Mouse (Mus musculus): ENCODE measurements around the gene B4galt2. TPM values are rescaled to one million over a fixed set of nuclear protein-coding genes. Genes with fewer than 3 reads are reported as not detected.

The B4galt2 gene
- polyA plus RNA-seq, 1 experiment from 2014 or later, result 18.2 TPM

DNA sequence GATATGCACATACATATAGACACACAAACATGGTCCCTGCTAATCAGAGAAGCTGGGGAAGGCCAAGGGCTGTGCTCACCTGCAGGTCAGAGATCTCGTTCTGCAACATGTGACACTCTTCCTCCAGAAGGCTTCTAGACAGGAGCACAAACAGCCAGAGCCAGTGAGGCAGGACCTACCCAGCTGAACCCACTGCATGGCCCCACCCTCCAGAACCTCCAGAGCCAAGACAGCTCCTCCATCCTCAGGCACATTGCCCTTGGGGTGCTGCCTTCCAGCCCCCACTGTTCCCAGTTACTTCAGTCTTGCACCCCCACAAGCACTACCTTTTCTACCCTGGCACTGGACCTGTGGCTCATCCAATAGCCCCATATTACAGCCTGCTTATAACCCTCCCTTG, 12.8 kb downstream of the B4galt2 start:
- Histone ChIP-seq H3K9me3 (ENCODE audit: control insufficient read depth, low read length) (no peaks in the 10 kb centered on the region), H3K27ac (replicated peaks in 1 of 2; ENCODE audit: control insufficient read depth in 1 of 2, insufficient read depth in 1 of 2, low read depth in 2 of 2, low read length in 2 of 2) (no peak overlapping the region), H3K27me3 (ENCODE audit: control insufficient read depth, insufficient read depth, low read length) (peaks cover 14% of the 10 kb centered on the region; the same call in 1 of the 2 replicates), H3K4me1 (ENCODE audit: control insufficient read depth in 2 of 2, insufficient read depth in 2 of 2, low read length in 2 of 2) (peaks cover 15 to 20% of the 10 kb centered on the region in 2 experiments), H3K36me3 (ENCODE audit: control insufficient read depth, insufficient read depth, low read length) (peaks cover 7% of the 10 kb centered on the region), H3K4me2 (ENCODE audit: low read length) (no peak overlapping the region), H3K9ac (ENCODE audit: low read length) (no peak overlapping the region), H3K4me3 (ENCODE audit: control insufficient read depth in 1 of 2, insufficient read depth in 1 of 2, low read depth in 1 of 2, low read length in 2 of 2) (no peak overlapping the region)
- ATAC-seq (ENCODE audit: insufficient number of reproducible peaks, insufficient read depth, low FRiP score, low read depth), result no peak
- WGBS, result 45% methylated on average over 1 of the region's 1 CpGs

- peaks cover 15 to 20% of the 10 kb centered on the region in 2 experiments for H3K4me1 ChIP-seq (ENCODE audit: control insufficient read depth in 2 of 2, insufficient read depth in 2 of 2, low read length in 2 of 2)
- no peak overlapping the region for H3K4me2 ChIP-seq (ENCODE audit: low read length)
- H3K4me3 ChIP-seq (ENCODE audit: control insufficient read depth in 1 of 2, insufficient read depth in 1 of 2, low read depth in 1 of 2, low read length in 2 of 2), result no peak overlapping the region
- WGBS, result 75% methylated on average over 9 of the region's 9 CpGs
- no peak overlapping the region for H3K27ac ChIP-seq (replicated peaks in 1 of 2; ENCODE audit: control insufficient read depth in 1 of 2, insufficient read depth in 1 of 2, low read depth in 2 of 2, low read length in 2 of 2)
- H3K9ac ChIP-seq (ENCODE audit: low read length), result no peak overlapping the region
- peaks cover 14% of the 10 kb centered on the region; the same call in 1 of the 2 replicates for H3K27me3 ChIP-seq (ENCODE audit: control insufficient read depth, insufficient read depth, low read length)
- no peak for ATAC-seq (ENCODE audit: insufficient number of reproducible peaks, insufficient read depth, low FRiP score, low read depth)
- peaks cover 7% of the 10 kb centered on the region; the same call in 1 of the 2 replicates for H3K36me3 ChIP-seq (ENCODE audit: control insufficient read depth, insufficient read depth, low read length)
- no peaks in the 10 kb centered on the region for H3K9me3 ChIP-seq (ENCODE audit: control insufficient read depth, low read length)
Observed at GRCm38 (mm10) chr4:117869317-117869716, 14.0 kb downstream of the B4galt2 start.

- Histone ChIP-seq H3K4me2 (ENCODE audit: low read length) (peak overlapping the region; percentile 38; the same call in 1 of the 2 replicates), H3K4me1 (ENCODE audit: control insufficient read depth in 2 of 2, insufficient read depth in 2 of 2, low read length in 2 of 2) (peaks cover 16 to 20% of the 10 kb centered on the region in 2 experiments), H3K27ac (replicated peaks in 1 of 2; ENCODE audit: control insufficient read depth in 1 of 2, insufficient read depth in 1 of 2, low read depth in 2 of 2, low read length in 2 of 2) (no peak overlapping the region), H3K9me3 (ENCODE audit: control insufficient read depth, low read length) (no peaks in the 10 kb centered on the region), H3K4me3 (ENCODE audit: control insufficient read depth in 1 of 2, insufficient read depth in 1 of 2, low read depth in 1 of 2, low read length in 2 of 2) (no peak overlapping the region), H3K27me3 (ENCODE audit: control insufficient read depth, insufficient read depth, low read length) (peaks cover 14% of the 10 kb centered on the region; the same call in 1 of the 2 replicates), H3K9ac (ENCODE audit: low read length) (0 out of 2 replicates have a peak overlapping the region, but pooled peaks have one; percentile 38), H3K36me3 (ENCODE audit: control insufficient read depth, insufficient read depth, low read length) (no peaks in the 10 kb centered on the region)
- WGBS, result 14% methylated on average over 24 of the region's 24 CpGs
- no peak for ATAC-seq (ENCODE audit: insufficient number of reproducible peaks, insufficient read depth, low FRiP score, low read depth)
Observed at GRCm38 (mm10) chr4:117867823-117868222, 15.5 kb downstream of the B4galt2 start.

DNA sequence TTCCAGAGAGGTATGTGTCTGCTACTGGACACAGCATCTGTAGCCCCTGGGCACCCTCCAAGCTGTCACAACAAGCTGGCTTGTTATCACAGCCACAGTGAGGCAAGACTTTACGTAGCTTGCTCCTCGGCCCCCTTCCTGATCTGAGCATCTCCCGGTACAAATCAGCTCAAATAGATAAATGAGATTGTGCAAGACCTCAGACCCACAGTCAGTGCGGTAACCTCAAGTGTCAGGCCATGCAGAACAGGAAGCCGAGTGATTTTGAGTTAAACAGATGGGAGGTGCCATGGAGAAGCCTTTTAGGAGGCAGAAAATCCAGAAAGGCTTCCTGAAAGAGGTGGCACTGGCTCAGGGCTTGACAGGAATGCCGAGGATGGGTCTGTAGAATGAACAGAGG, 16.3 kb downstream of the B4galt2 start:
- Histone ChIP-seq H3K9me3 (ENCODE audit: control insufficient read depth, low read length) (no peaks in the 10 kb centered on the region), H3K4me1 (ENCODE audit: control insufficient read depth in 2 of 2, insufficient read depth in 2 of 2, low read length in 2 of 2) (peaks cover 11 to 16% of the 10 kb centered on the region in 2 experiments; a peak in 2 of 4 replicates)
- 57% methylated on average over 6 of the region's 6 CpGs for WGBS

GRCm38 (mm10) chr4:117866083-117866482, 17.2 kb downstream of the B4galt2 start:
- peaks cover 10 to 11% of the 10 kb centered on the region in 2 experiments; a peak in 2 of 4 replicates for H3K4me1 ChIP-seq (ENCODE audit: control insufficient read depth in 2 of 2, insufficient read depth in 2 of 2, low read length in 2 of 2)
- no peaks in the 10 kb centered on the region for H3K9me3 ChIP-seq (ENCODE audit: control insufficient read depth, low read length)
- ATAC-seq (ENCODE audit: insufficient number of reproducible peaks, insufficient read depth, low FRiP score, low read depth), result peak; percentile 45; the same call in 1 of the 2 replicates
- H3K27me3 ChIP-seq (ENCODE audit: control insufficient read depth, insufficient read depth, low read length), result peaks cover 14% of the 10 kb centered on the region; the same call in 1 of the 2 replicates
- no peak overlapping the region for H3K9ac ChIP-seq (ENCODE audit: low read length)
- no peak overlapping the region for H3K4me2 ChIP-seq (ENCODE audit: low read length)
- H3K27ac ChIP-seq (replicated peaks in 1 of 2; ENCODE audit: control insufficient read depth in 1 of 2, insufficient read depth in 1 of 2, low read depth in 2 of 2, low read length in 2 of 2), result no peak overlapping the region
- 52% methylated on average over 9 of the region's 9 CpGs for WGBS
- no peaks in the 10 kb centered on the region for H3K36me3 ChIP-seq (ENCODE audit: control insufficient read depth, insufficient read depth, low read length)
- H3K4me3 ChIP-seq (ENCODE audit: control insufficient read depth in 1 of 2, insufficient read depth in 1 of 2, low read depth in 1 of 2, low read length in 2 of 2), result no peak overlapping the region

More for the DNA sequence above, 16.3 kb downstream of the B4galt2 start:
- no peak for ATAC-seq (ENCODE audit: insufficient number of reproducible peaks, insufficient read depth, low FRiP score, low read depth)
- Histone ChIP-seq H3K27me3 (ENCODE audit: control insufficient read depth, insufficient read depth, low read length) (peaks cover 14% of the 10 kb centered on the region; the same call in 1 of the 2 replicates), H3K27ac (replicated peaks in 1 of 2; ENCODE audit: control insufficient read depth in 1 of 2, insufficient read depth in 1 of 2, low read depth in 2 of 2, low read length in 2 of 2) (no peak overlapping the region), H3K9ac (ENCODE audit: low read length) (no peak overlapping the region), H3K4me2 (ENCODE audit: low read length) (no peak overlapping the region), H3K4me3 (ENCODE audit: control insufficient read depth in 1 of 2, insufficient read depth in 1 of 2, low read depth in 1 of 2, low read length in 2 of 2) (no peak overlapping the region), H3K36me3 (ENCODE audit: control insufficient read depth, insufficient read depth, low read length) (no peaks in the 10 kb centered on the region)

GRCm38 (mm10) chr4:117862823-117863222, 20.5 kb downstream of the B4galt2 start:
- ATAC-seq (ENCODE audit: insufficient number of reproducible peaks, insufficient read depth, low FRiP score, low read depth), result peak; percentile 36; the same call in 1 of the 2 replicates
- Histone ChIP-seq H3K4me2 (ENCODE audit: low read length) (no peak overlapping the region), H3K27ac (replicated peaks in 1 of 2; ENCODE audit: control insufficient read depth in 1 of 2, insufficient read depth in 1 of 2, low read depth in 2 of 2, low read length in 2 of 2) (no peak overlapping the region), H3K4me1 (ENCODE audit: control insufficient read depth in 2 of 2, insufficient read depth in 2 of 2, low read length in 2 of 2) (peaks cover 10 to 11% of the 10 kb centered on the region in 2 experiments; a peak in 2 of 4 replicates), H3K27me3 (ENCODE audit: control insufficient read depth, insufficient read depth, low read length) (peaks cover 7% of the 10 kb centered on the region; the same call in 1 of the 2 replicates), H3K36me3 (ENCODE audit: control insufficient read depth, insufficient read depth, low read length) (no peaks in the 10 kb centered on the region), H3K4me3 (ENCODE audit: control insufficient read depth in 1 of 2, insufficient read depth in 1 of 2, low read depth in 1 of 2, low read length in 2 of 2) (no peak overlapping the region), H3K9me3 (ENCODE audit: control insufficient read depth, low read length) (no peaks in the 10 kb centered on the region), H3K9ac (ENCODE audit: low read length) (no peak overlapping the region)
- WGBS, result 39% methylated on average over 4 of the region's 4 CpGs

DNA sequence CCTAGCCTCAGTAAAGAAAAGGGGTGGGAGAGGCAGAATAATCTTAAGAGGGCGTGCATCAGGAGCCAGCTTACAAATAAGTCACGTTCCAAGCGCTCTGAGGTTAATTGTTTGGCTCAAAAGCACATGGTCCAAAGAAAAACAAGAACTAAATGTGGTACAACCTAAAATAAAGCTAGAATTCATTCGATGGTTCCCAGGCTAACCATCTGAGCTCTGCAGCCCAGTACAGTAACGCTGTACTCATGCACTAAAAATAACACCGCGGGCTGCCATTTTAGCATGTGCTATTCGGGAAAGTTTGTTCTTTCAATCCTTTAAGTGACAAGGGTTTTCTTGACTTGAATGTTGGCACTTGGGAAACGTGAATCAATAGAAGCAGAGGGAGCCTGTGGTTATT, 22.7 kb downstream of the B4galt2 start:
- Histone ChIP-seq H3K4me2 (ENCODE audit: low read length) (no peak overlapping the region), H3K27ac (replicated peaks in 1 of 2; ENCODE audit: control insufficient read depth in 1 of 2, insufficient read depth in 1 of 2, low read depth in 2 of 2, low read length in 2 of 2) (no peak overlapping the region), H3K4me1 (ENCODE audit: control insufficient read depth in 2 of 2, insufficient read depth in 2 of 2, low read length in 2 of 2) (peaks cover 2 to 4% of the 10 kb centered on the region in 2 experiments; a peak in 2 of 4 replicates), H3K27me3 (ENCODE audit: control insufficient read depth, insufficient read depth, low read length) (no peaks in the 10 kb centered on the region; the same call in 1 of the 2 replicates), H3K4me3 (ENCODE audit: control insufficient read depth in 1 of 2, insufficient read depth in 1 of 2, low read depth in 1 of 2, low read length in 2 of 2) (no peak overlapping the region), H3K9me3 (ENCODE audit: control insufficient read depth, low read length) (no peaks in the 10 kb centered on the region), H3K9ac (ENCODE audit: low read length) (no peak overlapping the region), H3K36me3 (ENCODE audit: control insufficient read depth, insufficient read depth, low read length) (0 out of 2 replicates have a peak, but pooled peaks cover 6% of the 10 kb centered on the region)
- no peak for ATAC-seq (ENCODE audit: insufficient number of reproducible peaks, insufficient read depth, low FRiP score, low read depth)
- 78% methylated on average over 9 of the region's 9 CpGs for WGBS

All from heart, embryonic 14.5 days (tissue).